ENCODE assay signal across 8 mouse cellular contexts in the genomic region with DNA sequence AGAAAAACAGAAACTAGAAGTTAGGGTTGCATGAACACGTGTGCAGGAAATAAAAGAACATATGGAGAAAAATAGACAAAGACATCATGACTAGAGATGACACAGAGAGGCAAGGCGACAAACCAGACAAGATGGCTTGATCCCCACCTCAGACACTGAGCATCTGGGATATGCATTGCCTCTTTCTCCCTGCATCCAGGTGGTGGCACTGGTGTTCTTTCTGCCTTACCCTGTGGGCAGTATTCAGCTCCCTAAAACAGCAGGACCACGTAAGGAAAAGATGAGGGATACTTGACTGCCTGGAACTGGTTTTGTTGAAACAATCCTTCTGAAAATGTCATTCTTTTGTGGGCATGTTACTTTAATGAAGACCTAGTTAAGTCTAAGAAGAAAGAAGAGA.
DNase-seq lines count a peak whose midpoint lies in the region; ATAC-seq and TF ChIP-seq lines count a peak whose summit lies in the region.

No protein-coding gene starts in this region.

- no peaks in the 10 kb centered on the region for H3K27me3 ChIP-seq in liver, embryonic 12.5 days (replicated peaks)
- no peaks in the 10 kb centered on the region for H3K27me3 ChIP-seq in heart, embryonic 12.5 days (replicated peaks)
- no peaks in the 10 kb centered on the region for H3K27me3 ChIP-seq in stomach, embryonic 15.5 days (replicated peaks)

- H3K36me3 ChIP-seq in liver, embryonic 12.5 days, result no peaks in the 10 kb centered on the region
- H3K36me3 ChIP-seq in heart, embryonic 12.5 days, result no peaks in the 10 kb centered on the region
- H3K36me3 ChIP-seq in stomach, embryonic 15.5 days, result no peaks in the 10 kb centered on the region

- no peaks in the 10 kb centered on the region for H3K9me3 ChIP-seq in liver, embryonic 12.5 days (replicated peaks)
- H3K9me3 ChIP-seq in heart, embryonic 12.5 days (replicated peaks), result no peaks in the 10 kb centered on the region
- no peaks in the 10 kb centered on the region for H3K9me3 ChIP-seq in stomach, embryonic 15.5 days

- 28% methylated on average over 3 of the region's 3 CpGs for WGBS in liver, embryonic 12.5 days (ENCODE audit: insufficient replicate concordance)
- 10% methylated on average over 3 of the region's 3 CpGs for WGBS in heart, embryonic 12.5 days
- WGBS in lung, adult 2 months, result 11% methylated on average over 3 of the region's 3 CpGs
- WGBS in stomach, embryonic 15.5 days, result 17% methylated on average over 3 of the region's 3 CpGs

- no peak overlapping the region for H3K9ac ChIP-seq in liver, embryonic 12.5 days
- no peak overlapping the region for H3K9ac ChIP-seq in heart, embryonic 12.5 days
- no peak overlapping the region for H3K9ac ChIP-seq in stomach, embryonic 15.5 days

- ATAC-seq in liver, embryonic 12.5 days, result no peak
- ATAC-seq in heart, embryonic 12.5 days (ENCODE audit: insufficient number of reproducible peaks, low FRiP score), result peak; percentile 59; the same call in 1 of the 2 replicates
- peak; percentile 56; the same call in 1 of the 2 replicates for ATAC-seq in stomach, embryonic 15.5 days (ENCODE audit: insufficient read depth, low FRiP score, low read depth)

- no peak for TF ChIP-seq POLR2A in lung, adult 2 months (IDR thresholded peaks at IDR 0.05; ENCODE audit: borderline replicate concordance, extremely low read depth, low read depth, low read length)

- H3K4me3 ChIP-seq in liver, embryonic 12.5 days, result no peak overlapping the region
- no peak overlapping the region for H3K4me3 ChIP-seq in heart, embryonic 12.5 days
- H3K4me3 ChIP-seq in lung, adult 2 months (replicated peaks; ENCODE audit: extremely low read depth, low read depth, low read length), result no peak overlapping the region
- no peak overlapping the region for H3K4me3 ChIP-seq in stomach, embryonic 15.5 days (replicated peaks)

- TF ChIP-seq CTCF in lung, adult 2 months (IDR thresholded peaks at IDR 0.05; ENCODE audit: insufficient read depth, low read length), result peak; percentile 97

- H3K4me1 ChIP-seq in liver, embryonic 12.5 days, result no peaks in the 10 kb centered on the region
- no peaks in the 10 kb centered on the region for H3K4me1 ChIP-seq in heart, embryonic 12.5 days (replicated peaks)
- H3K4me1 ChIP-seq in lung, adult 2 months (ENCODE audit: control insufficient read depth, insufficient read depth, low read length), result no peaks in the 10 kb centered on the region
- no peaks in the 10 kb centered on the region for H3K4me1 ChIP-seq in stomach, embryonic 15.5 days

- no peak overlapping the region for H3K27ac ChIP-seq in liver, embryonic 12.5 days
- no peak overlapping the region for H3K27ac ChIP-seq in heart, embryonic 12.5 days (ENCODE audit: poor library complexity, severe bottlenecking)
- H3K27ac ChIP-seq in stomach, embryonic 15.5 days, result no peak overlapping the region

- DNase-seq in liver, result peak; percentile 42
- peak; percentile 76 for DNase-seq in brain, adult 2 months (ENCODE audit: low read depth, low spot score)
- peak; percentile 51 to 72 for DNase-seq in kidney, postnatal 36 days
- peak; percentile 32 for DNase-seq in lung, adult 2 months
- no peak for DNase-seq in B cell, adult 2 months

- no peak overlapping the region for H3K4me2 ChIP-seq in liver, embryonic 12.5 days
- no peak overlapping the region for H3K4me2 ChIP-seq in heart, embryonic 12.5 days
- no peak overlapping the region for H3K4me2 ChIP-seq in stomach, embryonic 15.5 days

Comparison
In these comparisons a context has a peak if more than half of its experiments do, and no peak if none do; other contexts are left out.
1. DNase-seq: peak in liver (single experiment), brain, adult 2 months (single experiment), kidney, postnatal 36 days (2 of 2) and lung, adult 2 months (single experiment); none in B cell, adult 2 months (0 of 2).